Mouse (Mus musculus) kidney, adult 10 weeks (tissue): ENCODE data around the gene Rara. TPM values are rescaled to one million over a fixed set of nuclear protein-coding genes. Genes with fewer than 3 reads are reported as not detected.

ENCODE experiments used
- polyA plus RNA-seq: library from polyadenylated mRNA; stranded (reverse); fragments of 350-450 nt; fragmentation: Illumina TruSeq; extraction: RNeasy Lipid Tissue Mini Kit (QIAGEN cat#74804); gene quantifications from one replicate; pipeline ENCODE4 v1.2.3, GENCODE M21; 2014; ENCODE audit warnings: low read depth, low replicate concordance

Rara gene
- 0.77 TPM for polyA plus RNA-seq

DNA sequence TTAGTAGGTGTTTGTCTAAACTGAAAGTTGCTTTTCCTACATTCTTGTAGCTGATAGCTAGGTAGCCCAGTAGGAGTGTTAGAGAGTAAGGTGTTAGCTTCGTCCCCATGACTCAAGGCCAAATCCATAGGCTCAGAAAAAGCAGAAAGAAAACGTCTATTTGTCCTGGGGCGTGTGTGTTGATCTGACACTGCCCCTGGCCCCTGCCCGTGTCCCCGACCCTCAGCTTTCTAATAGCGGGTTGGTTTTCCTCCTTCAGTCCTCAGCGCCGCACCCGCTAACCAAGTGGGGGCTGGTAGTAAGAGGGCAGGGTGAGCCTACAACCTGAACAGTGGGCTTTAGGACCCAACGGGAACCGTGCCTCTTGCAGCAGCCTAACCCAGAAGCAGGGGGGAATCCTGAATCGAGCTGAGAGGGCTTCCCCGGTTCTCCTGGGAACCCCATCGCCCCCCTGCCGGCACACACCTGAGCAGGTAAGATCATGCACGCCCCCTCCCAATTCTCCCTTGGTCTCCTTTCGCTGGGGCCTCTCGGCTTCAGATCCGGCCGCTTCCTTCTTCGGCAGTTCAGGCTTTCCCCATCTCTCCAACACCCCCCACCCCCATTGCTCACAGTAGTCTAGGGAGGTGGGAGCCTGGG lies at the start of gene Rara:
Gene Rara, plus strand, starts transcription at position 381 of the 639 bp plus-strand sequence.

GRCm38 (mm10) chr11:98907437-98908173 lies 20.0 kb upstream of the Rara start, which contains the start of gene Cdc6:
Gene Cdc6 (plus strand): TSS chr11:98907801.

GRCm38 (mm10) chr11:98982773-98983133 lies 55.1 kb downstream of the Rara start, which contains the start of gene Gjd3:
Gene Gjd3 (minus strand): TSS chr11:98983016.

DNA sequence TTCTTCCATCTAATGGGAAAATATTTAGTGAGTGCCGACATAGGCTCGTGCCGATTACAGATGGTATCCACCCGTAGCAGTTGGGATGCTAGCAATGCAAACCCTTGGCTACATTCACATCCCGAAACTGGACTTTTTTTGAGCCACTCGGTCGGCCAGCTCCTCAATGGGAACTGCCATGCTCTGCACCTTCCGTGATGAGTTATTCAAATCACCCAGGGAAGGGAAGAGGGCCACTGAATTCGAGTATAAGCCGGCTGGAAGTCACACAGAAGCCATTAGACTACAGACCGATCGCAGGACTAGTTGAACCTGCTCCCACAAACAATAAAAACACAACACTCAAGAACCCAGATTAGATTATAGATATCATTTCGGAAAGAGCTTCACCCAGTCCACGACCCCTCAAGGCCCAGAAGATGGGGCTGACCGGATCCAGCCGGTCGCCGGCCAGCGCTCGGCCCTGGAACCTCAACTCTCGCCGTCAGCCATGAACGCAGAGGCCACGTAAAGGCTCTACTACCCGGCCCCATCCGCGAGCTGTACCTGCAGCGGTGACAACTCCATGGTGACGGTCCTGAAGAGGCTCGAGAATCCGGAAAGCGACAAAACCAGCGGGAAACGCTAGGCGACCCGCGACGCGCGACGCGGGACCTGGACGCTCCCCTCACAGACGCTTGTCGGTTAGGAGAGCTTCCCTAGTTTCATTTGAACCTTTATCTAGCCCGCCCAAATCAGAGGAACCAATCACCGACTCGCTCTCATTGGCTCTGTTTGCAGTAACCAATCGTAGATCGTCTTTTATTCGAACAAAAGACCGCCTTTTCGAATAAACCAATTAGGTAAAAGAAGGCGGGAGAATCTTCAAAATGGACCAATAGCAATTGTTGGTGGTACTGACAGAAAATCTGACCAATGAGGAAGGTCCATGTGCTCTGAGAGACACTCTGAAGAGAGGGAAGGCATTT lies 96.2 kb downstream of the Rara start, which contains the start of gene Top2a:
Gene Top2a, minus strand, starts transcription at position 690 of the 968 bp plus-strand sequence.

Other genes with a start within 250 kb of the Rara start
- 16.5 TPM for gene Psmd3, start 245.3 kb upstream of the Rara start, polyA plus RNA-seq
- gene Csf3, start 226.6 kb upstream of the Rara start, polyA plus RNA-seq: not detected
- gene Med24, start 198.4 kb upstream of the Rara start, polyA plus RNA-seq: 3.1 TPM
- gene Thra, start 187.2 kb upstream of the Rara start, polyA plus RNA-seq: 6.5 TPM
- 0.93 TPM for gene Nr1d1, start 152.5 kb upstream of the Rara start, polyA plus RNA-seq
- gene Msl1, start 132.3 kb upstream of the Rara start, polyA plus RNA-seq: 52.8 TPM
- gene Casc3, start 122.9 kb upstream of the Rara start, polyA plus RNA-seq: 12.8 TPM
- gene Rapgefl1, start 91.0 kb upstream of the Rara start, polyA plus RNA-seq: 1.0 TPM
- 8.2 TPM for gene Wipf2, start 64.2 kb upstream of the Rara start, polyA plus RNA-seq
- gene Cdc6, start 20.0 kb upstream of the Rara start, polyA plus RNA-seq: not detected
- not detected for gene Gjd3, start 55.2 kb downstream of the Rara start, polyA plus RNA-seq
- gene Top2a, start 96.4 kb downstream of the Rara start, polyA plus RNA-seq: 1.1 TPM
- 113 TPM for gene Igfbp4, start 113.4 kb downstream of the Rara start, polyA plus RNA-seq
- gene Tns4, start 161.5 kb downstream of the Rara start, polyA plus RNA-seq: not detected
- gene Ccr7, start 227.3 kb downstream of the Rara start, polyA plus RNA-seq: not detected